Mouse (Mus musculus): ENCODE measurements around the gene Cap2.

- TF ChIP-seq CTCF (IDR thresholded peaks at IDR 0.05; ENCODE audit: extremely low read depth, insufficient read length, insufficient replicate concordance, low read depth, low read length): no peak
- TF ChIP-seq POLR2A (IDR thresholded peaks at IDR 0.05; ENCODE audit: low read depth, low read length): no peak
These were observed 14.5 kb downstream of the Cap2 start for GRCm38 (mm10) chr13:46516183-46516582.

All from small intestine, adult 2 months (tissue).